Mouse (Mus musculus) left cerebral cortex, adult 11 months (tissue): ENCODE data around the gene Dvl1.

Source experiments
- DNase-seq: peaks from one replicate; pipeline ENCODE4 v3.0.0; 2022; ENCODE audit warnings: low spot score

Gene Dvl1

DNA sequence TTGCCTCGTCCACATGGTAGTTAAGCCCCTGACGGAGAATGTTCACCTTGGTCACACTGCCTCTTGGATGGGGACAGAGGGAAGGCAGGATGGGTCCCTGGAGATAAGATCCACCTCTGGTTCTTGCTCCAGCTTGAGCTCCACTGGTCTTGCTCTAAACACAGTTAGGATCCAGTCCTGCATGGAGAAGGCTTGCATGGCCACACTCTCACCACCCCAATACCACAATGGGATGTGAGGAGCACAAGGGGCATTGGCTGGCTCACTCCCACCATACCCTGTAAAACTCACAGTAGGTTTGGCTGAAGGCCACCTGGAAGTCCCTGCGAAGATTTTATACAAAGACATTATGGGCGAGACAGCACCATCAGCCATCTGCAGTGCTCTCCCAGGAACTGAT lies 61.5 kb downstream of the Dvl1 start:
- DNase-seq, result peak; percentile 0
